Mouse (Mus musculus): ENCODE measurements around the gene Atp6v1e1. TPM values are rescaled to one million over a fixed set of nuclear protein-coding genes. Genes with fewer than 3 reads are reported as not detected.
A peak's percentile ranks its signal among the peaks of the same experiment; 100 is the strongest.
"Not testable (repeated sequence)": the region's sequence is repeated elsewhere in the genome, so short reads cannot be mapped to it uniquely, and the experiment has no call there.

The Atp6v1e1 gene
- 203 and 221 TPM in 2 replicates for polyA plus RNA-seq (2011; ENCODE audit: insufficient read length, low read depth, missing spikeins)

DNA sequence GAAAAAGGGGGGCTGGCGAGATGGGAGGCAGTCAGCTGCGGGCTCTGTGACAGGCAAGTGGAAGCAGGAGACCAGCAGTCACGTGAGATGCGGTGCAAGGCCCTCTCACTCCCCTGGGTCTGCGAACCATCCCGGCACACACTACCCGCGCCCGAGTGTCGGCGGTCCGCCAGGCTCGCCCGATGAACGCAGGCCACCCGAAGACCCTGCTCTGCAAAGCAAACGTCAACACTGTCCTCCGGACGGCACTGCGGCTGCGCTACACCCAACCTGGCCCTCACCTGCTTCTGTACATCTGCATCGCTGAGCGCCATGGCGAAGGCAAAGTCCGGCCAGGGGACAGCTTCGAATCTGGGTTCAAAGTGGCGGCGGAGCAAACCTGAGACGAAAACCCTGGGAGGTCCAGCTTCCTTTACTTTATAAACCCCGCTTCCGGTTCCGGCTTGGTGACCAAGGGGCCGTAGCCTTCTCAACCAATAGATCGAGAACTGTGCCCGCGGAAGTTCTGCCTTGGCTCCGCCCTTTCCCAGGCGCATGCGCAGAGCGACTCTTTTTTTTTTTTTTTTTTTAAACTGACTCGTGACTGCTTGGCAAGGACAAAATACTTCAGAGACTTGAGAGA lies at the start of gene Atp6v1e1:
Atp6v1e1 (minus strand) TSS at position 487 of the 622 bp plus-strand sequence.
- H3K4me3 ChIP-seq (ENCODE audit: insufficient read depth, low read length) = peak within 1 kb of the TSS; percentile 75
- no peaks in the 10 kb centered on the region for H3K4me1 ChIP-seq (ENCODE audit: control insufficient read depth, insufficient read depth, low read length)
- TF ChIP-seq CTCF (IDR thresholded peaks at IDR 0.05; ENCODE audit: borderline replicate concordance, insufficient read depth, low read length) (no peak), POLR2A (IDR thresholded peaks at IDR 0.05; ENCODE audit: low read depth, low read length) (peak; percentile 90)
- peak within 1 kb of the TSS; percentile 13; the same call in 1 of the 2 replicates for H3K27ac ChIP-seq (ENCODE audit: insufficient read depth, low read length)

DNA sequence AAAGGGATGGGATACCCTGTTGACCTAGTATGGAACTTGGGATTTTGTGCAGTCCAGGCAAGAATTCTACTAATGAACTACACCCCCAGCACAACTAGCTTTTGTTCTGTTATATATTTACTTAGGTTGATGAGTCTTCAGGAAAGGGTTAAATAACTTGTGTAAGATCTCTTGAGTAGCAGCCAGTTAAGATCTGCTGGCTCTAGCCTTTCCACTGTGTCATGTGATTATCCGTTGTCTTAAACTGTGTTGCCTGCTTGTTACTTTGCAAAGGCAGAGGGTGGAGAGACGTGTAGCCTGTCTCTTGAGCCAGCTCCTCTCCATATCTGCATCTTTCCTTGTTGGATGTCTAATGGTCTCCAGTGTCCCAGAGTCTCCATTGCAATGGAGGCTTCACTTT lies 48.7 kb upstream of the Atp6v1e1 start:
- no peak overlapping the region for H3K4me3 ChIP-seq (ENCODE audit: insufficient read depth, low read length)
- TF ChIP-seq POLR2A (IDR thresholded peaks at IDR 0.05; ENCODE audit: low read depth, low read length) (no peak), CTCF (IDR thresholded peaks at IDR 0.05; ENCODE audit: borderline replicate concordance, insufficient read depth, low read length) (no peak)
- no peak overlapping the region for H3K27ac ChIP-seq (ENCODE audit: insufficient read depth, low read length)
- H3K4me1 ChIP-seq (ENCODE audit: control insufficient read depth, insufficient read depth, low read length) = peaks cover 15% of the 10 kb centered on the region

DNA sequence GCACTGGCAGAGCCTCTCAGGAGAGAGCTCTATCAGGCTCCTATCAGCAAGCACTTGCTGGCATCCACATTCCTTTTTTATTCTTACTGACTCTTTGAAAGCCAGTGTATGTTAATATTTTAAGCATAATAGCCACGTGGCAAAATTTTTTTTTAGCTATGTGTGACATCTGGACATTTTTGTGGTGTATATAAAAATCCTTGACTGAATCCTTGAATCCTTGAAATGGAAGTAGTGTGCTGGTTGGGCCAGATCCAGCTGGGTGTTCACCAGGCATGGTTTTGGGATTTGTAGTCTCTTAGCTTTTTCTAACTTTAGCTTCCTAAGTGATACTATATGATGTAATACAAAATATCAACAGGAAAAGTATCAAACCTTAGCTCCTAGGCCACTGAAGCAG lies 46.2 kb upstream of the Atp6v1e1 start:
- Histone ChIP-seq H3K4me3 (ENCODE audit: insufficient read depth, low read length) (no peak overlapping the region), H3K27ac (ENCODE audit: insufficient read depth, low read length) (peak overlapping the region; percentile 58), H3K4me1 (ENCODE audit: control insufficient read depth, insufficient read depth, low read length) (peaks cover 19% of the 10 kb centered on the region)
- TF ChIP-seq POLR2A (IDR thresholded peaks at IDR 0.05; ENCODE audit: low read depth, low read length) (no peak), CTCF (IDR thresholded peaks at IDR 0.05; ENCODE audit: borderline replicate concordance, insufficient read depth, low read length) (no peak)

DNA sequence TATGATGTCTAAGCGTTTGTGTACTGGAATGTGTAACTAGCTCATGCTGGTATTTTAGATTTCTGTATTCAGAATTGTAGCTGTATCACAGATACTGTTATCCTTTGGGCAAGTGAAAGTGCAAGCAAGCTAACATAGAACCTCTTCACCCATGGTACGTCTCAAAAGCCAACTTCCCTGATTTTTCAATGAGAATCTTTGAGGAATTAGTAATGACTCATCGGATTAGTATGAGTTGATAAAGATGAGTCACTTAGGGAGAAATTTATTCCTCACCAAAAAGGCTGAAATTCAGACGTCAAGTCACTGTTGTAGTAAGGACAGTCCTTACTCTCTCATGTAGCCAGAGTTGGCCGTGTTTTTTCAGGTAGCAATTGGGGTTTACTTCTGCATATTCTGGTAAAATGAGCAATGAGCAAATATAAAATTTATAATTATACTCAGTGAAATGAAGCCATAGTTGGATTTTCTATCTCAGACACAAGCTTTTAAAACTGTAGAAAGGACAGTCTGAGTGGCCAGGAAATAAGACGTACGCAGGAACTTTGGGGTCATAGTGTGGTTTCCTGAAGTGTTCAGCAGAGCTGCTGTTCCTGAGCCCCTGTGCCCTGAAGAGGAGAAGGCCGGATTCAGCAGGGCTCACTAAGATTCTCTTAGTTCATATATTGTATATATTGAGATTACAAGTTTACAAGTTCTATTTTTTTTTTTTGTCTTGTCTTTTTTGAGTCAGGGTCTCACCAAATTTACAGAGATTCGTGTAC lies 43.6 kb upstream of the Atp6v1e1 start:
- Histone ChIP-seq H3K4me3 (ENCODE audit: insufficient read depth, low read length) (no peak overlapping the region), H3K27ac (ENCODE audit: insufficient read depth, low read length) (peak overlapping the region; percentile 27), H3K4me1 (ENCODE audit: control insufficient read depth, insufficient read depth, low read length) (peaks cover 14% of the 10 kb centered on the region)
- TF ChIP-seq CTCF (IDR thresholded peaks at IDR 0.05; ENCODE audit: borderline replicate concordance, insufficient read depth, low read length) (no peak), POLR2A (IDR thresholded peaks at IDR 0.05; ENCODE audit: low read depth, low read length) (no peak)

DNA sequence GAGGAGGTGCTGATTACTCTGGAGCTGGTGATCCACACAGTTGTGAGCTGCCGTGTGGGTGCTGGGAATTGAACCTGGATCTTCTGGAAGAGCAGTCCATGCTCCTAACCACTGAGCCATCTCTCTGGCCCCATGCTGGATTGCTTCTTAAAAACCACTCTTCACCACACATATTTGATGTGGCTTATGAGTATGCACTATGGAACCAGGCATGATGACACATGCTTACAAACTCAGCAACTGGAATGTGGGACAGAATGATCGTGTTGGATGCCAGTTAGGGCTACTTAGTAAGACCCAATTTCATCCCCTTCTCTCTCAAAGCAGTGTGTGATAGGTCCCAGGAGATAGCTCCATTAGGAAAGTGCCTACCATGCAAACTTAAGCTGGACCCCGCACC lies 37.5 kb upstream of the Atp6v1e1 start:
- no peak for TF ChIP-seq POLR2A (IDR thresholded peaks at IDR 0.05; ENCODE audit: low read depth, low read length)
- no peak for TF ChIP-seq CTCF (IDR thresholded peaks at IDR 0.05; ENCODE audit: borderline replicate concordance, insufficient read depth, low read length)
- H3K4me3 ChIP-seq (ENCODE audit: insufficient read depth, low read length) = no peak overlapping the region

DNA sequence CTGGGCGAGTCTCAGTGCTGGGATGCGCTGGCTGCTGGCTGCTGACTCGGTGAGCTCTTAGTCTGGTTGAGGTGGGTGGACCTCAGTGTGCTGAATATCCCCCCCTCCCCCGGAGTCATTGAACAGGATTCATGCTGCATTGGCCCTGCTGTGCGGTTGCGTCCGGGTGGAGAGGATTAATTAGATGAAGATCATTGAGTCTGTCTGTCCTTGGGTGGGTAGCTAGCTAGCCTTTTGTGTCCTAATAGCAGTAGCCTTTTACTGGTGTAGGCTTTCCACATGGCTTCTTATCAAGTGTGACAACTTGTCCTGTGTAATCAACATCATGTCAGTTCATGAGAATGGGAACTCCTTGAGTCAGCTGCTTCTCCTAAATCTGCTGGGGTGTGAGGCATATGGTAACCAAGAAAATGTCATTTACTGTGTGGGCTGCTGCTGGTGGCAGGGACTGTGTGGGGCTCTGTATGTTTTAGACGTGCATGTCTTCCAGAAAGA lies 35.7 kb upstream of the Atp6v1e1 start:
- H3K4me1 ChIP-seq (ENCODE audit: control insufficient read depth, insufficient read depth, low read length) = peaks cover 2% of the 10 kb centered on the region; the same call in 1 of the 2 replicates
- H3K27ac ChIP-seq (ENCODE audit: insufficient read depth, low read length) = no peak overlapping the region
- no peak for TF ChIP-seq POLR2A (IDR thresholded peaks at IDR 0.05; ENCODE audit: low read depth, low read length)
- no peak for TF ChIP-seq CTCF (IDR thresholded peaks at IDR 0.05; ENCODE audit: borderline replicate concordance, insufficient read depth, low read length)
- H3K4me3 ChIP-seq (ENCODE audit: insufficient read depth, low read length) = no peak overlapping the region

More for the DNA sequence above, 37.5 kb upstream of the Atp6v1e1 start:
- Histone ChIP-seq H3K27ac (ENCODE audit: insufficient read depth, low read length) (no peak overlapping the region), H3K4me1 (ENCODE audit: control insufficient read depth, insufficient read depth, low read length) (peaks cover 2% of the 10 kb centered on the region; the same call in 1 of the 2 replicates)

DNA sequence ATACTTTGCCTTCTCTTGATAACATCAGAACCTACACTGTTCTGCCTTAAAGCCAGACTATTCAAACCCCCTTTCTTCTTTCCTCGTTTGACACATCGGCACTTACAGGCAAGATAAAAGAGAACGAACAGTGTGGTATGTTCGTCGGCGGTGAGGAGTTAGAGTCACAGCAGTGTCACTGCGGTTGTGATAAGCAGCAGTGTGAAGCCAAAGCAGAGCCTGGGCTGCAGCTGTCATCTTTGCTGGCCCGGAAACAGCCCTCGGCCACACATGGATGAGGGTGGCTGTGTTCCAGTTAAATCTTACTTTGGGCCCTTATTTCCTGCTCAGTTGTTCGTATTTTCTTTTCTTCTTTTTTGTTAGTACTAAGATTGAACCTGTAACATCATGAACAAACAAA lies 31.8 kb upstream of the Atp6v1e1 start:
- Histone ChIP-seq H3K27ac (ENCODE audit: insufficient read depth, low read length) (no peak overlapping the region), H3K4me3 (ENCODE audit: insufficient read depth, low read length) (no peak overlapping the region), H3K4me1 (ENCODE audit: control insufficient read depth, insufficient read depth, low read length) (peaks cover 2% of the 10 kb centered on the region; the same call in 1 of the 2 replicates)
- TF ChIP-seq POLR2A (IDR thresholded peaks at IDR 0.05; ENCODE audit: low read depth, low read length) = no peak
- TF ChIP-seq CTCF (IDR thresholded peaks at IDR 0.05; ENCODE audit: borderline replicate concordance, insufficient read depth, low read length) = no peak

DNA sequence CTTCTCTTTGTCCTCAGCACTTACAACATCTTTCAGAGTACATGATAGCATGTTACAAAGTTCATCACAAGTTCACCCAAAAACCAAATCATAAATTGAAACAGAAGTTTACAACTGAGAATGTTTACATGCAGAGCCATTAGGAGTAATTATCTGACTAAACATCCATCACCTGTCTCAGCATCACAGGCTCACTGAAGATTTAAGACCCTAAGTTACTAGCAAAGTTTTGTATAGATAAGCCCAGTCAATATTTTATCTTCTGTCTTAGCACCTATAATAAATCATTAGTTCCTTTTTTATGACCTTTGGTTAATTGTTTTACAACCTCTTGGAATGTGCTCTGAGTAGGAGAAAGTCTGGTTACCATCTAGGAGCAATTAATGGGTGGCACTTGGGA lies 28.1 kb upstream of the Atp6v1e1 start:
- not testable (repeated sequence) for H3K4me3 ChIP-seq (ENCODE audit: insufficient read depth, low read length); H3K4me1 ChIP-seq (ENCODE audit: control insufficient read depth, insufficient read depth, low read length); H3K27ac ChIP-seq (ENCODE audit: insufficient read depth, low read length)

DNA sequence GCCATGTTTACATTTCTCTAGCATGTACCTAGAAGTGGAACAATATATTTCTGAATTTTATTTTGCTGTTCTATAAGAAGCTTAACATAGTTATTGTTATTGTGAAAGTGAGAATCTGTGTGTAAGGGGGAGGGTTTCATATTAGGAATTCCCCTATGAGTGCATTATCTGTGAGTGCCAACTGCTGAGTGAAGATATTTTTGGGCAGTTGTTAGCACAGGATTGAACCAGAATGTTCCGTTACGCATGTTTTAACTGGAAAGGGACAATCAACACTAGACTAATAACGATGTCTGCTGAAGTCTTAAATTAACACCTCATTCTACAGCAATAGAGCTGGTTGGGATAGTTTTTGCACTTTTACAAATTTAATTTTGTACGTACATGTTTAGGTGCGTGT lies 19.2 kb upstream of the Atp6v1e1 start:
- no peak overlapping the region for H3K27ac ChIP-seq (ENCODE audit: insufficient read depth, low read length)
- 0 out of 2 replicates have a peak, but pooled peaks cover 4% of the 10 kb centered on the region for H3K4me1 ChIP-seq (ENCODE audit: control insufficient read depth, insufficient read depth, low read length)
- H3K4me3 ChIP-seq (ENCODE audit: insufficient read depth, low read length) = no peak overlapping the region
- no peak for TF ChIP-seq CTCF (IDR thresholded peaks at IDR 0.05; ENCODE audit: borderline replicate concordance, insufficient read depth, low read length)
- TF ChIP-seq POLR2A (IDR thresholded peaks at IDR 0.05; ENCODE audit: low read depth, low read length) = no peak

DNA sequence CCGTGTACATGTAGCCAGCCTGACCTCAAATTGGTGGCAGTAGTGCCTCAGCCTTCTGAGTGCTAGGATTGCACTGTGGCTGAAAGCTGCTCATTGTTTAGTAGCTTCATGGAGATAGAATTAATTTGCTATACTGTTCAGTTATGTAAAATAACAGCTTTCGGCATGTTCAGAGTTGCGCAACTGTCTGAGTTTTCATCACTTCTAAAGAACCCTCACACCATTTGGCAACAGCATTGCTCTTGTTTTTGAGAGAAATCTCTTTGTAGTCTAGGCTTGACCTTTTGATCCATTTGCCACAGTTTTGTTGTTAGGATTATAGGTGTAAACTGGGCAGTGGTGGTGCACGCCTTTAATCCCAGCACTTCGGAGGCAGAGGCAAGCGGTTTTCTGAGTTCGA lies 17.7 kb upstream of the Atp6v1e1 start:
- Histone ChIP-seq H3K4me1 (ENCODE audit: control insufficient read depth, insufficient read depth, low read length) (0 out of 2 replicates have a peak, but pooled peaks cover 4% of the 10 kb centered on the region), H3K27ac (ENCODE audit: insufficient read depth, low read length) (no peak overlapping the region)
- TF ChIP-seq CTCF (IDR thresholded peaks at IDR 0.05; ENCODE audit: borderline replicate concordance, insufficient read depth, low read length) (no peak), POLR2A (IDR thresholded peaks at IDR 0.05; ENCODE audit: low read depth, low read length) (no peak)

More for the DNA sequence above, 17.7 kb upstream of the Atp6v1e1 start:
- H3K4me3 ChIP-seq (ENCODE audit: insufficient read depth, low read length) = no peak overlapping the region
